Mouse (Mus musculus): ENCODE measurements around the gene Slc35d1.

DNA sequence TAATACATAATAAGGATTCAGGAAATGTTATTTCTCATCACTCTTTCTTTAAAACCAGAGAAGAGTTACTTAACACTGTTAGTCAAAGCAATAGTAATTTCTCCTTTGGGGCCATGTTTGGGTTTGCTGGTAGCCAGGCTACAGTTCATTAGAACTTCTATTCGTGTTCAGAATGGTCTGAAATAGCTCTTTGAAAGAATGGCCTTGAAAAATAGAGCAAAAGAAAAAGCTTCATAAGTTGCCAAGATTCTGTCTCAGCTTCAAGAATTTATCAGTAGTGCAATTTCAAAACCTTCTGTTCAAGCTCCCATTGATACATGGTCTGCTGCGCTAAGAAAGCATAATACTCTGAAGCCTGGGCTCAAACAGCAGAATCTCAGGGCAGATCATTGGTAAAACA is 11.3 kb downstream of the Slc35d1 start:
- TF ChIP-seq FLI1 (IDR thresholded peaks at IDR 0.05; ENCODE audit: low read length): no peak
- TF ChIP-seq GATA1 (IDR thresholded peaks at IDR 0.05; ENCODE audit: borderline replicate concordance, low read length): no peak
